Mouse (Mus musculus): ENCODE results near the gene Kri1. TPM values are rescaled to one million over a fixed set of nuclear protein-coding genes. Genes with fewer than 3 reads are reported as not detected.

Gene Kri1
- total and polyA plus RNA-seq, 2 experiments from 2014 or later, result 10.9 to 15.3 TPM

DNA sequence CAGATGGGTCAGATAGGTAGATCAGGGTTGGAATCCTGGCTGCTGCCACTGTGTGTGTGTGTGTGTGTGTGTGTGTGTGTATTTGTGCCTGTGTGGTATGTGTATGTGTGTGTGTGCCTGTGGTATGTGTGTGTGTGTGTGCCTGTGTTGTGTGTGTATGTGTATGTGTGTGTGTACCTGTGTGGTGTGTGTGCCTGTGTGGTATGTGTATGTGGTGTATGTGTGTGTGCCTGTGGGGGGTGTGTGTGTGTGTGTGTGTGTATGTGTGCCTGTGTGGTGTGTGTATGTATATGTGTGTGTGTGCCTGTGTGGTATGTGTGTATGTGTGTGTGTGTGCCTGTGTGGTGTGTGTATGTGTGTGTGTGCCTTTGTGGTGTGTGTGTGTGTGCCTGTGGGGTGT lies 33.1 kb downstream of the Kri1 start:
- TF ChIP-seq CTCF (IDR thresholded peaks at IDR 0.05; ENCODE audit: low read depth), result no peak
- ATAC-seq (0 out of 2 replicates have a peak, but pooled peaks have one; percentile 36), DNase-seq (ENCODE audit: low spot score) (no peak)
- Histone ChIP-seq H3K36me3 (ENCODE audit: insufficient read depth, low read length) (no peaks in the 10 kb centered on the region), H3K4me3 (ENCODE audit: low read length) (no peak overlapping the region), H3K9me3 (ENCODE audit: low read length) (no peaks in the 10 kb centered on the region), H3K27ac (no peak overlapping the region), H3K27me3 (ENCODE audit: insufficient read depth, low read length) (peaks cover 1% of the 10 kb centered on the region; the same call in 1 of the 2 replicates), H3K9ac (replicated peaks; ENCODE audit: low read length) (no peak overlapping the region), H3K4me1 (ENCODE audit: insufficient read depth, low read length) (no peaks in the 10 kb centered on the region), H3K4me2 (ENCODE audit: low read depth, low read length) (no peak overlapping the region)

GRCm38 (mm10) chr9:21251116-21251735 lies 36.5 kb downstream of the Kri1 start:
- H3K27ac ChIP-seq, result no peak overlapping the region
- H3K4me3 ChIP-seq (ENCODE audit: low read length), result no peak overlapping the region
- no peak overlapping the region for H3K9ac ChIP-seq (replicated peaks; ENCODE audit: low read length)
- ATAC-seq (no peak), DNase-seq (ENCODE audit: low spot score) (no peak)
- H3K4me1 ChIP-seq (ENCODE audit: insufficient read depth, low read length), result no peaks in the 10 kb centered on the region
- H3K9me3 ChIP-seq (ENCODE audit: low read length), result no peaks in the 10 kb centered on the region
- no peak overlapping the region for H3K4me2 ChIP-seq (ENCODE audit: low read depth, low read length)
- TF ChIP-seq CTCF (IDR thresholded peaks at IDR 0.05; ENCODE audit: low read depth), result no peak
- H3K27me3 ChIP-seq (ENCODE audit: insufficient read depth, low read length), result peaks cover 24% of the 10 kb centered on the region
- 68% methylated on average over 13 of the region's 13 CpGs for WGBS
- H3K36me3 ChIP-seq (ENCODE audit: insufficient read depth, low read length), result no peaks in the 10 kb centered on the region

- ATAC-seq (no peak), DNase-seq (ENCODE audit: low spot score) (no peak)
- Histone ChIP-seq H3K9me3 (ENCODE audit: low read length) (no peaks in the 10 kb centered on the region), H3K4me2 (ENCODE audit: low read depth, low read length) (no peak overlapping the region), H3K4me3 (ENCODE audit: low read length) (no peak overlapping the region), H3K27ac (no peak overlapping the region), H3K9ac (replicated peaks; ENCODE audit: low read length) (no peak overlapping the region), H3K4me1 (ENCODE audit: insufficient read depth, low read length) (no peaks in the 10 kb centered on the region), H3K36me3 (ENCODE audit: insufficient read depth, low read length) (no peaks in the 10 kb centered on the region), H3K27me3 (ENCODE audit: insufficient read depth, low read length) (peaks cover 29% of the 10 kb centered on the region)
- 34% methylated on average over 2 of the region's 2 CpGs for WGBS
- no peak for TF ChIP-seq CTCF (IDR thresholded peaks at IDR 0.05; ENCODE audit: low read depth)
Measured at GRCm38 (mm10) chr9:21250509-21250908, 37.3 kb downstream of the Kri1 start.

- no peak overlapping the region for H3K27ac ChIP-seq
- 35% methylated on average over 17 of the region's 17 CpGs for WGBS
- no peak for TF ChIP-seq CTCF (IDR thresholded peaks at IDR 0.05; ENCODE audit: low read depth)
- no peaks in the 10 kb centered on the region for H3K4me1 ChIP-seq (ENCODE audit: insufficient read depth, low read length)
- H3K9me3 ChIP-seq (ENCODE audit: low read length), result no peaks in the 10 kb centered on the region
- no peak overlapping the region for H3K9ac ChIP-seq (replicated peaks; ENCODE audit: low read length)
- H3K27me3 ChIP-seq (ENCODE audit: insufficient read depth, low read length), result peaks cover 29% of the 10 kb centered on the region
- DNase-seq (ENCODE audit: low spot score) (no peak), ATAC-seq (no peak)
- no peaks in the 10 kb centered on the region for H3K36me3 ChIP-seq (ENCODE audit: insufficient read depth, low read length)
- H3K4me3 ChIP-seq (ENCODE audit: low read length), result no peak overlapping the region
- H3K4me2 ChIP-seq (ENCODE audit: low read depth, low read length), result no peak overlapping the region
Measured at GRCm38 (mm10) chr9:21249629-21250508, 37.9 kb downstream of the Kri1 start.

- Histone ChIP-seq H3K27ac (no peak within 1 kb of the TSS), H3K4me2 (ENCODE audit: low read depth, low read length) (peak within 1 kb of the TSS; percentile 35), H3K9me3 (ENCODE audit: low read length) (no peaks in the 10 kb centered on the region), H3K4me3 (ENCODE audit: low read length) (0 out of 2 replicates have a peak within 1 kb of the TSS, but pooled peaks have one; percentile 4), H3K4me1 (ENCODE audit: insufficient read depth, low read length) (no peaks in the 10 kb centered on the region), H3K27me3 (ENCODE audit: insufficient read depth, low read length) (peaks cover 37% of the 10 kb centered on the region), H3K36me3 (ENCODE audit: insufficient read depth, low read length) (no peaks in the 10 kb centered on the region), H3K9ac (replicated peaks; ENCODE audit: low read length) (no peak within 1 kb of the TSS)
- no peak for DNase-seq (ENCODE audit: low spot score)
- no peak for ATAC-seq
- TF ChIP-seq CTCF (IDR thresholded peaks at IDR 0.05; ENCODE audit: low read depth), result no peak
- WGBS, result 2% methylated on average over 28 of the region's 30 CpGs
Measured at GRCm38 (mm10) chr9:21248326-21248725, 39.4 kb downstream of the Kri1 start, which contains the start of gene S1pr5. S1pr5 (minus strand) TSS chr9:21248443.

- H3K4me2 ChIP-seq (ENCODE audit: low read depth, low read length), result no peak overlapping the region
- DNase-seq (ENCODE audit: low spot score) (no peak), ATAC-seq (no peak)
- H3K9me3 ChIP-seq (ENCODE audit: low read length), result no peaks in the 10 kb centered on the region
- H3K36me3 ChIP-seq (ENCODE audit: insufficient read depth, low read length), result no peaks in the 10 kb centered on the region
- H3K9ac ChIP-seq (replicated peaks; ENCODE audit: low read length), result no peak overlapping the region
- H3K27me3 ChIP-seq (ENCODE audit: insufficient read depth, low read length), result peaks cover 46% of the 10 kb centered on the region
- no peaks in the 10 kb centered on the region for H3K4me1 ChIP-seq (ENCODE audit: insufficient read depth, low read length)
- H3K27ac ChIP-seq, result no peak overlapping the region
- no peak overlapping the region for H3K4me3 ChIP-seq (ENCODE audit: low read length)
- WGBS, result 80% methylated on average over 1 of the region's 1 CpGs
- no peak for TF ChIP-seq CTCF (IDR thresholded peaks at IDR 0.05; ENCODE audit: low read depth)
Measured at GRCm38 (mm10) chr9:21246342-21246741, 41.4 kb downstream of the Kri1 start.
